Mouse (Mus musculus): ENCODE results near the gene Rpl13. TPM values are rescaled to one million over a fixed set of nuclear protein-coding genes. Genes with fewer than 3 reads are reported as not detected.

The Rpl13 gene
- polyA plus RNA-seq, 1 experiment = 2,261 TPM

Other genes starting within 250 kb of the Rpl13 start
- 37.9 and 57.1 TPM in 2 replicates for gene Ankrd11, start 60.1 kb upstream of the Rpl13 start, polyA plus RNA-seq (2012; rRNA removed)
- gene Spg7, start 39.4 kb upstream of the Rpl13 start, polyA plus RNA-seq (2012; rRNA removed) = 56.0 and 63.5 TPM in 2 replicates
- 4.7 and 4.9 TPM in 2 replicates for gene Cpne7, start 15.0 kb downstream of the Rpl13 start, polyA plus RNA-seq (2012; rRNA removed)
- 8.9 and 10.6 TPM in 2 replicates for gene Sult5a1, start 56.0 kb downstream of the Rpl13 start, polyA plus RNA-seq (2012; rRNA removed)
- 56.5 and 73.2 TPM in 2 replicates for gene Dpep1, start 83.9 kb downstream of the Rpl13 start, polyA plus RNA-seq (2012; rRNA removed)
- 109 and 119 TPM in 2 replicates for gene Chmp1a, start 110.4 kb downstream of the Rpl13 start, polyA plus RNA-seq (2012; rRNA removed)
- gene Spata33, start 110.5 kb downstream of the Rpl13 start, polyA plus RNA-seq (2012; rRNA removed) = 2.8 and 4.2 TPM in 2 replicates
- gene Cdk10, start 122.5 kb downstream of the Rpl13 start, polyA plus RNA-seq (2012; rRNA removed) = 70.3 and 77.0 TPM in 2 replicates
- 4.3 and 4.8 TPM in 2 replicates for gene Spata2l, start 133.9 kb downstream of the Rpl13 start, polyA plus RNA-seq (2012; rRNA removed)
- 20.6 and 21.3 TPM in 2 replicates for gene Zfp276, start 151.8 kb downstream of the Rpl13 start, polyA plus RNA-seq (2012; rRNA removed)
- gene Vps9d1, start 152.0 kb downstream of the Rpl13 start, polyA plus RNA-seq (2012; rRNA removed) = 30.2 and 36.2 TPM in 2 replicates
- 8.9 and 15.8 TPM in 2 replicates for gene Fanca, start 216.2 kb downstream of the Rpl13 start, polyA plus RNA-seq (2012; rRNA removed)
- 4.8 and 5.3 TPM in 2 replicates for gene Spire2, start 230.4 kb downstream of the Rpl13 start, polyA plus RNA-seq (2012; rRNA removed)